Mouse (Mus musculus): Measurements from ENCODE around the gene Tlcd1.
"Not testable (repeated sequence)": the region's sequence is repeated elsewhere in the genome, so short reads cannot be mapped to it uniquely, and the experiment has no call there.

Gene Tlcd1

DNA sequence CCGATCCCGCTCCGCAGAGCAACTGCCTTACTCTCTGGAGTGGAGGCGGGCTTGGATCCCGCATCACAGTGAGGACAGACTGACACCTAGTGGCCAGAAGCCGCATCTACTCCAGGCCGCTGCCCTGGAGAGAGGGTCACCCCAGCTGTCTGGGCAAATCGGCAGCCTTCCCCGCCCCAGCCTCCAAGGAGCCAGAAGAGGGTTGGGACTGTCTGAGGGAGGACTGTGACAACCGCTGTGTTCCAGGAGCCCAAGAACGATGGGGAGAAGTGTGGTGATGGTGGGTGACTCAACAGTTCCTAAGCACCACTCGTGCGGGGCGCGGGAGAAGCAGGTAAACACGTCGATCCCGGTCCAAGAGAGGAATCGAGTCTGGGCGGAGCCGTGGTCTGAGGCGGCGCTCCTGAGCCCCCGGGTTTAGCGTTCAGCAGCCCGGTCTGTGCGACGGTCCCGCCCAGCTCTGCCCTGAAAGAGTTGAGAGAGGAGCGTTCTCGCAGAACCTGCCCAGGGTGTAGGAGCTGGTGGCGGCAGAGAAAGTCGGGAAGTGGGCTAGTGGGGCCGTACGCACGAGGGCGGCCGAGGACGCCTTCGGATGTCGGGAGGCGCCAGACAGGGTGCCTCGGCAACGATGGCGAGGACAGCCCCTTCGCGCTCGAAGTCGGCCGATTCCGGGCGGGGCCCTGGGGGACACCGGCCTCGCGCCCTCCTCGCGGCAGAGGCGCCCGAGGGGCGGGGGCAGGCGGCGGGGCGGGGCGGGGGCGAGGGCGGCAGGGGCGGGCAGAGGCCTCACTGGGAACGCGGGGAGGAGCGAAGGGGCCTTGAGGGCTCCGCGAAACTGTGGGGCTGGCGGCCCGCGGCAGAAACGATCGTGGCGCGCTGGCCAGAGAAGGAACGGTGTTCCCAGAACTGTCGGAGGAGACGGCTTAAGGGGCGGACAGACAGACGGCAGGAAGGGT lies 1.7 kb downstream of the Tlcd1 start:
- peak; percentile 93 for DNase-seq (ENCODE audit: low read depth)

DNA sequence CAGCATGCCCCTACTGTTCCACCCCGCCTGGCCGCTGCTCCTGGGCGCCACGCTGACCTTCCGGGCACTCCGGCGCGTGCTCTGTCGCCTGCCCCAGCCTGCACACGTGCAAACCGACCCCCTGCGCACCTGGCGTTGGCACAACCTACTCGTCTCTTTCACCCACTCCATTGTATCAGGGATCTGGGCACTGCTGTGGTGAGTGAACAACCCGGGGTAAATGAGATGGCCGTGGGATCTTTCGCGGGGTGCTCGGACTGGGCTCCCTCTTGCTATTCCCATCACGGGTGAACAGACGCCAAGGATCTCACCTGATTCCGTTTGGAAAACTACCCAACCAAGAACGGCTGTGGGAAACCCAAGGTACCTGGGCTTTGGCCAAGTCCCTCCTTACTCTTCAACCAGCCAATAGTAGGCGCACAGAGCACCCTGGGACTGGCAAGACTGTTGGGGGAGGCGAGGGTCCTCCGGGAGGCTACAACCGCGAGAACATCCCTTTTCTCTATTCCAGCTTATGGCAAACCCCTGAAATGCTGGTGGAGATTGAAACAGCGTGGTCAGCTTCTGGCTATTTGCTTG lies 2.4 kb downstream of the Tlcd1 start:
- DNase-seq (ENCODE audit: low read depth), result peak; percentile 58

DNA sequence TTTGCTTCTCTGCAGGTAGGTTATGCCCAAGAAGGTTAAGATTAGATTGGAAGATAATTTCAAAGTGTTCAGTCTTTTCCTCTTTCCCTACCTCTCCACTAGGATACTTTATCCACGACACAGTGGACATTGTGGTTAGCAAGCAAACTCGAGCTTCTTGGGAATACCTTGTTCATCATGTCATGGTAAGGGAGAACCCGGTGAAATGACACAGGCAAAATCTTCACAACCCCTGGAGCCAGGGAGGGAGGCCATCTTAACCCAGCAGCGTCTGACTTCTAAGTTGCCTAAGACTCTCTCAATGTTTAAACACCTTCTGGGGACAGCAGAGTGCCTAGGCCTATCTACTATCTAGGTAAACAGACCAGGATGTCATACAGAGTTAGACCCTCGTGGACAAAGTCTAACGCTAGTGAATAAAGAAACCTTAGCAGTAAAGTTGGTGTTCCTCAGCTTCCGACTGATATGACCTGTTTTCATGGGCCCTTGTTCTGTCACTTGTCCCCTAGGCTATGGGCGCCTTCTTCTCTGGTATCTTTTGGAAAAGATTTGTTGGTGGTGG lies 3.0 kb downstream of the Tlcd1 start:
- peak; percentile 58 for DNase-seq (ENCODE audit: low read depth)

DNA sequence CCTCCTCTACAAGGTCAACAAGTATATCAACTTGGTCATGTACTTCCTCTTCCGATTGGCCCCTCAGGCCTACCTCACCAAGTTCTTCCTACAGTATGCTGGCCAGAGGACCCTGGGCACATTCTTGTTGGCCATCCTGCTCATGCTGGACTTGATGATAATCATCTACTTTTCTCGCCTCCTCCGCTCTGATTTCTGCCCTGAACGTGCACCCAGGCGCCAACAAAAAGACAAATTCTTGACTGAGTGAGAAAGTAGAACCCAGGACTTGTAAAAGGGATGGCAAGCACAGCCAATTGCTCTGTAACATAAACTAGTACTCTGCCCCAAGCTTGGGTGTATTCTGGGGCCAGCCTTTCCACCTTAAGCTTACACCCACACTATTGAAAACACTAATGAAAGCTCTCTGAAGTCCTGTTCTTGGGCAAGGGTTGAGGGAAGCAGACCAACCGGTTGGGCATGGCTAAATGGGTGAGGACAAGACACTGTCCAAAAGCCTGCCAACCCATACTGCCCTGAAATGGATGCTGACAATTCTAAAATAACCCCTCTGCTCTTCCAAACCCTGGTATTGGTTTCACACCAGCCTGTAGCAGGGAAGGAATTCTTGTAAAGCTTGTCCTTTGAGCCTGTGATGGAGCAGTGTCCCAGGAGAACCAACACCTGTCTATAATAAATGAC lies 3.7 kb downstream of the Tlcd1 start:
- DNase-seq (ENCODE audit: low read depth), result peak; percentile 40

DNA sequence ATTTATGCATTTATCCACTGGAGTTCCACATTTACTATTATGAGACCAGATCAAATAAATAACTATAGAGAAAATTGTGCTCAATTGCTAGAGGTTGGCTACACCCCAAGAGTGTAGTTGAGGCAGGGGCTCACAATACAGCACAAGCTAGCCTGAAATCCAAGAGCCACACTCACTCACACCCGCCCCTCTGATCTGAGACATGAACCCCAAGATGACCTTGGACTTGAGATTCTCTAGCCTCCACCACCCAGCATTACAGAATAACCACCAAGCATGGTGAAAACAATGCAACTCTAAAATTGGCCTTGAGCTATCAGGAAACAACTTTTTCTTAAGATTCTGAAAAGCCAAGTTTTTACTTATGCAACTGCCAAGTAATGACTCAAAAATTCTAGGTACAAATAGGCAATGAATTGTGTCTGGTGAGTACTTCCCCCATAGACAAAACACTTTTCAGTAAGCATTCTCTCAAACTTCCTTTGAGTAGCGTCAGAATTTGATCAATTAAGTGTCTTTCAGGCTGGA lies 5.4 kb downstream of the Tlcd1 start:
- DNase-seq (ENCODE audit: low read depth), result no peak

DNA sequence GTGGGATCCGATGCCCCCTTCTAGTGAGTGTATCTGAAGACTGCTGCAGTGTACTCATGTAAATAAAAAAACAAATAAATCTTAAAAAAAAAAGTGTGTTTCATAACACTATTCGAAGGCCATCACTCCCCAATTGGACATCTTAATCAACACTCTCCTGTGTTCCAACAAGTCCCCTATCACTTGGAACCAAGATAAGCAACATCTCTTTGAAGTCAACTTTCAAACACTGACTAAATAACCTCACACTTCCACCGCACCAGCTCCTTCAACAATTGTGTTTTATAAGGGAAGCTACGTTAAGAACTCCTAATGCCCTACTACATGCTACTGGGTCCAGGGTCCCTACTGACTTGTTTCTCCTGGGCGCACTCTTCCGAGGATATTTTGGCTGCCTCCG lies 5.9 kb downstream of the Tlcd1 start:
- DNase-seq (ENCODE audit: low read depth), result no peak

DNA sequence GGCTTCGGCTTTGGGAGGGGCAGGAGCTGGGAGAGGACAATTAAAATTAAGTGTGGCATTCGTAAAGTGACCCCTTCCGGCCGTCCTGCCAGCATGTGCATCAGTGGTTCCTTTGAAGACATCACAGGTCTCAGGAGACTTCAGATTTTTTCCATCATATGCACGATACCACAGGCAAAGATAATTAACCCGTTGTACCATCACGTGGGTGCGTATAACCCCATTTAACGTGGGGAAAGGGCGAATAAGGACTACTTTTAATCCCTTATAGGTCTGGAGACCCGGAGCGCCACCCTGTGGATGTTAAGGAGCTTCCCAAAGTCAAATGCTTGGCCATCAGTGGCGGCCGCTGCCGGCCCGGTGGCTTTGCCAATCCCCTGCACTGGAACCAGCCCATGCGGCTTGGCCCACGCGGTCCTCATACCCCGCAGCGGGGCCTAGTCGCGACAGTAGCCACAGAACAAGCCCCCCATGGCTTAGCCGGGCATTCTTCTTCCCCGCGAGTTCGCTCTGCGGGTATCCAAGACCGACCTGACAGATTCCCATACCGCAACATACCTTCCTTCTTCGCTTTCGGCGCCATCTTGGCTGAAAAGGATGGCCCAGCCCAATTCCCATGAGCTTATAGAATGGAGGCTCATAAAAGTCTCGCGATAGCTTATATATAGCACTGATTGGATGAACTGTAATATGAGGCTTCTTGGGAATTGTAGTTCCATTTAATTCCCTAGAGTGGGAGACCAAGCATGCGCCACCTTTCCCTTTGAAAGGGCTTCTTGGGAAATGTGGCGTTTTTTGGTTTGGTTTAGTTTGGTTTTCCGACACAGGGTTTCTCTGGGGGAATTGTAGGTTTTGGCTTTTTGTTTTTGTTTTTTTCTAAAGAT lies 6.7 kb downstream of the Tlcd1 start, which contains the start of gene Rpl23a:
Gene Rpl23a (minus strand): TSS at position 624 of the 884 bp plus-strand sequence.
- DNase-seq (ENCODE audit: low read depth), result peak; percentile 91

DNA sequence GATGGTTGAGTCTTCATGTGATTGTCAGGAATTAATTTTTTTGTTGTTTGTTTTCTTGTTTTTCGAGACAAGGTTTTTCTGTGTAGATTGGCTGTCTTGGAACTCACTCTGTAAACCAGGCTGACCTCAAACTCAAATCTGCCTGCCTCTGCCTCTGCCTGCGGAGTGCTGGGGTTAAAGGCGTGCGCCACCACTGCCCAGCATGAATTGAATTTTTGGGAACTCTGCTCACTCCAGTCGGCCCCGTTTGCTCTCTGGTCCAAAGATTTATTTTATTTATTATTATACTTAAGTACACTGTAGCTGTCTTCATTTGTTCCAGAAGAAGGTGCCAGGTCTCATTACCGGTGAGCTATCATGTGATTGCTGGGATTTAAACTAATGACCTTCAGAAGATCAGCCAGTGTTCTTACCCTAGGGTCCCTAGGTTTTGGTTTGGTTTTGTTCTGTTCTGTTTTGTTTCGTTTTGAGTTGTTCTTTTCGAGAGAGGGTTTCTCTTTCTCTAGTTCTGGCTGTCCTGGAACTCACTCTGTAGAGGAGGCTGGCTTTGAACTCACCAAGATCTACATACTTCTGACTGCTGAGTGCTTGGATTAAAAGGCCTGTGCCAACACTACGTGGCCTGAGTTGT lies 7.5 kb downstream of the Tlcd1 start:
- DNase-seq (ENCODE audit: low read depth), result no peak

DNA sequence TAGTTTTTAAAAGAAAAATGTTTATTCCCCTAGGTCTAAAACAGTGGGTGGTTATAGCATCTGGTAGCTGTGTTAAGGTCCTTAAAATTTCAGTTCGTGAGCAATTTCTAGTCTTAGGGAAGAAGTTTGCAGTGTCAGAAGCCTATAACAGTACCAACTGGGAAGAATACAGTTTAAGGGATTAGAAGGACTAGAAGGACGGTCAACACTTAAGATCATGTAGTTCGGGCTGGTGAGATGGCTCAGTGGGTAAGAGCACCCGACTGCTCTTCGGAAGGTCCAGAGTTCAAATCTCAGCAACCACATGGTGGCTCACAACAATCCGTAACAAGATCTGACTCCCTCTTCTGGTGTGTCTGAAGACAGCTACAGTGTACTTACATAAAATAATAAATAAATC lies 8.2 kb downstream of the Tlcd1 start:
- DNase-seq (ENCODE audit: low read depth), result not testable (repeated sequence)

DNA sequence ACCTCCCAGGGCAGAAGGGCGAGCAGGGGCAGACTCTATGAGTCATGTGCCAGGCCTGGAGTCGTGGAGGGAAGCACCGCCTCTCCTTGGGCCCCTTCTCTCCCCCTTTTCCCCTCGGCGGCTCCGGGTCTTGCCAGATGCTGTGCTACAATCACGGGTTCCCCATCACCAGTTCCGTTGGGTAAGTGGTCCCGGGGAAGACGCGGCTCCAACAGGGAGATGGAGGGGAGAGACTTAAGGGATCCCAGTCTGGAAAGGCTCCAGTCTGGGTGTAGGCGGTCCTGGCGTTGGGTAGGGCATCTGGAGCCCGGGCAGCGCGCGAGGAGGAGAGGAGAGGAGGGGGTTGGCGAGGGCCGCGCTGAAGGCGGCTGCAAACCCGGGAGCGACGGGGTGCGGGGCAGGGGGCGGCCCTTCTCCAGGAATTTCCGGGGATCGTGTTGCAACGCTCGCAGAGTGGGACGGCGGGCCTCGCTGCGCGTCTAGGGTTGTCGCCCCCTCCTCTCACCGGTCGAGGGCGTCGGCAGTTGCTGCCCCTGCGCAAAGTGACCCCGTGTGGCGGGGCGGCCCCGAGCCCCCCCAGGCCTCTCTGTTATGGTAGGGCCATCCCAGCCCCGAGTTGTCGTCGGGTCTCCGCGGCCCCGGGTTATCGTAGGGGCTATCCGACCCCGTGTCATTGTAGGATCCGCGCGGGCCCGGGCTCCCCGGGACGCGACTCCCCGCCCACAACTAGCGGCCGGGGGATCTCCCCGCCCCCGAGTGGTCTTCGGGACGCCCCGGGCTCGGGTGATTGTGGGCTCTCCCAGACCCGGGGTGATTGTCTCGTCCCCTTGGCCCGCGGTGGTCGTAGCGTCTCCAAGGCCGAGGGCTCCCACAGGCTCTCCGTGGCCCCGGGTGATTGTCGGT lies 12.1 kb downstream of the Tlcd1 start, which contains the start of gene Rab34:
Gene Rab34 (plus strand): TSS at position 100 of the 903 bp plus-strand sequence.
- DNase-seq (ENCODE audit: low read depth), result no peak

DNA sequence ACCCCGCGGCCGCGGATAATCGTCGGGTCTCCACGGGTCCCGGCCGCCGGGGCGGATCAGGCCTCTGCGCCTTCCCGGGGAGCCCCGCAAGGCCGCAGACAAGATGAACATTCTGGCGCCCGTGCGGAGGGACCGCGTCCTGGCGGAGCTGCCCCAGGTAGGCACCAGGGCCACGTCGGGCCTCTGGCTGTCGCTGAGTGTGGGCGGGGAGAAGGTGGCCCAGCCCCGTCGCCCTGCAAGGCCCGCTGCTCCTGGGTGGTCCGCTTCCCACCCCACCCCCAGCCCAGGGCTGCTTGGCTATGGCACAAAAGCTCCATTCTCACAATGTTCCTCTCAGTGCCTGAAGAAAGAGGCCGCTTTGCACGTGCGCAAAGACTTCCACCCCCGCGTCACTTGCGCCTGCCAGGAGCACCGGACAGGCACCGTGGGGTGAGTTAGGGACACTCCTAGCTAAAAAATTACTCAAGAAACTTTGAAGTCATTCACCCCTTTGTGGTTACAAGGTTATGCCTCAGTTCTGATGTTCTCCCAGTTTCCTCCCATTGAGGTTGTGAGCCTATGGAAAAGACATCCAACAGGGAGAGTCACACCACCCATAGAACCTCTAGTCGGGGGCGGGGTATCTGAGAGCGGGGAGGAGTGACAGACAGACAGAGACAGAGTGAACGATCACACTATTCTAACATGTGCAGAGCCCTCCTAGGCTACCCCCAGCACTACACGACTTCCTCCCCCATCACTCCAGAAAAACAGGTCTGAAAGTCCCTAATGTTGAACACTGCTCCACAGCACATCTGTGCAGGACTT lies 12.9 kb downstream of the Tlcd1 start:
- no peak for DNase-seq (ENCODE audit: low read depth)

DNA sequence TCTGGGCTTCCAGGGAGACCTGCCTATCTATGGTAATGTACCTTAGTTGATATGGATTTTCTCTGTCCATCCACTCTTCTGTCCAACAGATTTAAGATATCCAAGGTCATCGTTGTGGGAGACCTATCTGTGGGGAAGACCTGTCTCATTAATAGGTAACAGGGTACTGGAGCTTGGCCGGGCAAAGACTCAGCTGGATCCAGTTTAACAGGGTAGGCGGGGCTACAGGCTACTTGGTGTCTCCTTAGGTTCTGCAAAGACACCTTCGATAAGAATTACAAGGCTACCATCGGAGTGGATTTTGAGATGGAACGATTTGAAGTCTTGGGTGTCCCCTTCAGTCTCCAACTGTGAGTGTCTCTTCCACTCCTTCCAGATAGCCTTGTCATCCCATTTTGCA lies 13.5 kb downstream of the Tlcd1 start:
- DNase-seq (ENCODE audit: low read depth), result no peak

DNA sequence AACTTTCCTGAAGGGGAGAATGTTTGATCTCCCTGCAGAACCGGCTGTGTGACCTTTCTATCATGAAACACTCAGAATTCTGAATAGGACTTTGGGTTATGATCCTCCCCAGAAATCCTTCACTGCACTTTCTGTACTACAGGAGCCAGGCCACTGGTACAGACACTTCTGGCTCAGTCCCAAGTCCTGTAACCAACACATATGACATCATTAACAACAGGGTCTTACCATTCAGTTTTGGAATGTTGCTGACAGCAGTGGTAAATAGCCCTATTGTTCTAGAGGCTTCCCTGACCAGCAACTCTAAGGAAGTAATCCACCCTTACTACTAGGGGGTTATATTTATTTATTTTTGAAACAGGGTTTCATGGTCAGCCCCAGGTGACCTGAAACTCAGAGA lies 16.6 kb downstream of the Tlcd1 start, which contains the start of gene Proca1:
Gene Proca1 (plus strand): TSS at position 280 of the 400 bp plus-strand sequence.
- DNase-seq (ENCODE audit: low read depth), result no peak

DNA sequence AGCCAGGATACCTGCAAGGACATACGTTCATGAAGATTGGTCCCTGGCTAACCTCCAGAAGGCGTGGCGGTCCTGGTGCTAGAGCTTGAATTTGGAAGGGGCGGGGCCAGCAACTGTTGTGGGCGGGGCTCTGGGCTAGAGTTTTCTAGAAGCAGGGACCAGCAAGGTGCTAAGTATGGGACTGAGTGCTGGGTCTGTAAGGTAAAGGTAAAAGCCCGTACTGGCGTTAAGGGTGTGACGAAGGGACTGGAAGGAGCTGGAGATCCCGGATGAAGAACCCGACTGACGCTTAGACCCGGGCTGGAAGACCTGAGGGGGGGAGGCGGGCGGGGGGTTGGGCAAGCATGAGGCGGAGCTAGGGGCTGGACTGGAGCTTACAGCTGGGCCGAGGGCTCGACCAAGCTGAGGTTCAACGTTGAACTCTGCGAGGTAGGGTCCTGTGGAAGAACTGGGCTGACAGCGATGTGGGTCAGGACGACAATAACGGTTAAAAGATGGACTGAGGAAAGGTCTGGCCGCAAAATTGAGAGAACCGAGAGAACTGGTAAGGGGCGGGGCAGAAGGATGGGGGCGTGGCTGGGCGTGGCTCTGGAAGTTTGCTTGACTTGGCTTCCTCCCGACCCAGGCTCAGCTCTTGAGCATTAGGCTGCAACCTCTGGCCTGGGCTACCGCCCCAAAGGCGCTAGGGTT lies 18.0 kb downstream of the Tlcd1 start:
- DNase-seq (ENCODE audit: low read depth), result peak; percentile 81

DNA sequence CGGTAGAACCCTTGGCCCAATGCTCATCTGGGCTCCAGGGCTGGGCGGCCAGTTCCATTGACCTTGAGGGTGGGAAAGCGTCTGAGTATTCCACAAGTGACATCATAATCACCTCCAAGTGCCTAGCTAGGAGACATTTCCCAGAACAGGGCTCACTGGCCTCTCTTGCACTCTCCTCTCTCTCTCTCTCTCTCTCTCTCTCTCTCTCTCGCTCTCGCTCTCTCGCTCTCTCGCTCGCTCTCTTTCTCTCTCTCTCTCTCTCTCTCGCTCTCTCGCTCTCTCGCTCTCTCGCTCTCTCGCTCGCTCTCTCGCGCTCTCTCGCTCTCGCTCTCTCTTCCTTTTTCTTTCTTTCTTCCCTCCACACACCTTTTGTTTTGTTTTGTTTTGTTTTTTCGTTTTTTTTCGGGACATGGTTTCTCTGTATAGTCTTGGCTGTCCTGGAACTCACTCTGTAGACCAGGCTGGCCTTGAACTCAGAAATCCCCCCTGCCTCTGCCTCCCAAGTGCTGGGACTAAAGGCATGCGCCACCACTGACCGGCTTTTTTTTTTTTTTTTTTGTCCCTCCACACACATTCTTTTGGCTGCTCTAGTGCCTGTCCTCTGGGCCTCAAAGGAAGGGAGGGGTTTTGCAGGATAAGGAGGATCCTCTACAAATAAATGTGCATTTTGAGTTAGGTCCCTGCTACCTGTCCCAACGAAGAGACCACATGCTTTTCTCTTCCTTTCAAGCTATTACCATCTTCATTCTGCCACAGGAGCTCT lies 18.8 kb downstream of the Tlcd1 start:
- no peak for DNase-seq (ENCODE audit: low read depth)

DNA sequence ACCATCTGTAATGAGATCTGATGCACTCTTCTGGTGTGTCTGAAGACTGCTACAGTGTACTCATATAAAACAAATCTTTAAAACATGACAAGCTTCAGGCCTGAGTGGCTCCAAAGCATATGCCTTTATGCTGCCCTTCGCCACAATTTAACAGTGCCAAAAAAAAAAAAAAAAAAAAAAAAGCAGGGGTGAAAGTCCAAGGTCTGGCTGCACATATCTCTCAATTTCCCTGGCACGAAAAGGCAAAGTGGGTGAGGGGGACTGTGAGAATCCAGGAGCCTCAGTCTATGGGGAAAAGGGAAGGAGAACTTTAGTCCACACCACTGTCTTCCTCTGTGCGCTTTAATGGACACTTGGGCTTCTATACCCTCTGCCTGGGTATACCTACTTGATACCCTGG lies 25.9 kb downstream of the Tlcd1 start:
- no peak for DNase-seq (ENCODE audit: low read depth)

DNA sequence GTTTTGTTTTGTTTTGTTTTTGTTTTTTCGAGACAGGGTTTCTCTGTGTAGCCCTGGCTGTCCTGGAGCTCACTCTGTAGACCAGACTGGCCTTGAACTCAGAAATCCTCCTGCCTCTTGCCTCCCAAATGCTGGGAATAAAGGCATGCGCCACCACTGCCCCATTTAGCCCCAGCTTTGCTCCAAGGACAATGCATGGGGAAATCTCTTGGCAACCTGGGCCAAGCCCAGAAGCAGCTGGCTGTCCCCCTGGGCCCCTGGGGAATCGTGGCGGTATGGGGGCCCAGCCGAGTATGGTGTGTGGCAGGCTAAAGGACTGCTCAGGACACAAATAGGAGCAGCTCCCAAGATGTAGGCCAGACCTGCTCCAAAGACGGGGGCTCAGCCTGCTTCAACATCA lies 27.8 kb downstream of the Tlcd1 start:
- no peak for DNase-seq (ENCODE audit: low read depth)

Data from c-Kit-positive CD71-positive TER-119-negative erythroid progenitor cells, embryonic 14.5 days (primary cell).